Comparison of ENCODE assay signal across 8 mouse cellular contexts in the genomic region with DNA sequence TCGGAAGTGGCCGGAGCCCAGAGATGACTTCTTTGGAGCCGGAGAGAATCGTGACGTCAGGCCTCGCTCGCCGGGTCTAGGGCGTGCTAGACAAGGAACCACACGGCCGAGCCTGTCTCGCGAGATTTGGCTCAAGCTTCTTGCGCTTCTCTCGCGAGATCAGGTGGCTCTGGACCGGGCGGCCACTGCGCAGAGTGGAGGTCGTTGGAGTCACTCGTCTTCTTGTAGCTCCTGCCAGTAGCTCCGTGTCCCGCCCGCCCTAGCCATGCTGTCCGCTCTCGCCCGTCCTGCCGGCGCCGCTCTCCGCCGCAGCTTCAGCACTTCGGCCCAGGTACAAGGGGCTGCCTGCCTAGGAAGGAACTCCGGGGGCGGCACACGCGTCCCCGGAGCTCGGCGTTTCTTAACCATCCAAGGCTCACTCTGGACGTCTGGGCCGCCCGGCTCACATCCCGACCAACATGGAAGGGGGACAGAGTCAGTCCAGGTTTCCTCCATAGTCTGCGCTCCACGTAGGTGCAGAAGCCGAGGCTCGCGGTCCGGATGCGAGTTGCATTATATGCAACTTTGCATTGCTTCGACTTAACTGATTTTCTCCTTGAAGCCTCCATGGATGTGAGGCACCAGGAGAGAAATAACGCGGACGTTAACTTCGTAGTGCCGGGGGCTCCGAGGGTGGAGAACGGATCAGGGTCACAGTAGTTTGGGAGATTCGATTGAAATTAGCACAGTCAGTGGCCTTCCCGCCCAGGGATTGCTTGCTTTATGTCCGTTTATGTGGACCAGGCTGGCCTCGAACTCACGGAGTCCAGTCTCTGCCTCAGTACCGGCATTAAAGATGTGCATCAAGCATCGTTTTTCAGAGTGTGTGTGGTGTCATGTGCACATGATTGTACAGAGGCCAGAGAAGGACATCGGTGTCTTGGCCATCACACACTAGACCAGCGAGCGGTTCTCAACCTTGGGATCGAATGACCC. TPM values are rescaled to one million over a fixed set of nuclear protein-coding genes. Genes with fewer than 3 reads are reported as not detected.
DNase-seq lines count a peak whose midpoint lies in the region; ATAC-seq and TF ChIP-seq lines count a peak whose summit lies in the region.

Gene Mdh2 (plus strand): TSS at position 10 of the 975 bp plus-strand sequence.

- ATAC-seq in erythroid progenitor cell, adult 5-6 weeks (replicated peaks; ENCODE audit: low FRiP score, poor library complexity, severe bottlenecking), result peak; percentile 92
- peak; percentile 98 for ATAC-seq in heart, embryonic 12.5 days (ENCODE audit: insufficient number of reproducible peaks, low FRiP score)
- peak; percentile 98 for ATAC-seq in kidney, postnatal 0 days (replicated peaks; ENCODE audit: low FRiP score, low read depth)
- peak; percentile 96 for ATAC-seq in liver, embryonic 11.5 days (replicated peaks; ENCODE audit: low FRiP score)
- ATAC-seq in stomach, embryonic 14.5 days (ENCODE audit: insufficient number of reproducible peaks, insufficient read depth, low FRiP score, low read depth), result peak; percentile 97

- peak within 1 kb of the TSS; percentile 97 for H3K4me3 ChIP-seq in heart, embryonic 12.5 days
- peak within 1 kb of the TSS; percentile 82 for H3K4me3 ChIP-seq in kidney, postnatal 0 days (replicated peaks; ENCODE audit: low read depth, low read length)
- H3K4me3 ChIP-seq in liver, embryonic 11.5 days (ENCODE audit: low read depth, low read length), result peak within 1 kb of the TSS; percentile 87
- peak within 1 kb of the TSS; percentile 94 for H3K4me3 ChIP-seq in stomach, embryonic 14.5 days (ENCODE audit: low read depth, low read length)

- peaks cover 27% of the 10 kb centered on the region for H3K4me1 ChIP-seq in heart, embryonic 12.5 days (replicated peaks)
- H3K4me1 ChIP-seq in kidney, postnatal 0 days (replicated peaks; ENCODE audit: insufficient read depth, low read length), result peaks cover 14% of the 10 kb centered on the region; the same call in 1 of the 2 replicates
- peaks cover 18% of the 10 kb centered on the region for H3K4me1 ChIP-seq in liver, embryonic 11.5 days (replicated peaks; ENCODE audit: control insufficient read depth, insufficient read depth, low read length)
- H3K4me1 ChIP-seq in stomach, embryonic 14.5 days (ENCODE audit: control insufficient read depth, insufficient read depth, low read length), result peaks cover 15% of the 10 kb centered on the region

- WGBS in heart, embryonic 12.5 days, result under 1% methylated on average over 70 of the region's 70 CpGs
- WGBS in kidney, postnatal 0 days, result under 1% methylated on average over 70 of the region's 70 CpGs
- under 1% methylated on average over 70 of the region's 70 CpGs for WGBS in liver, embryonic 11.5 days
- WGBS in stomach, embryonic 14.5 days, result 1% methylated on average over 70 of the region's 70 CpGs

- no peaks in the 10 kb centered on the region for H3K27me3 ChIP-seq in heart, embryonic 12.5 days (replicated peaks)
- no peaks in the 10 kb centered on the region for H3K27me3 ChIP-seq in kidney, postnatal 0 days (ENCODE audit: insufficient read depth, low read length)
- H3K27me3 ChIP-seq in liver, embryonic 11.5 days (replicated peaks; ENCODE audit: control insufficient read depth, insufficient read depth, low read length), result no peaks in the 10 kb centered on the region
- no peaks in the 10 kb centered on the region for H3K27me3 ChIP-seq in stomach, embryonic 14.5 days (ENCODE audit: control insufficient read depth, insufficient read depth, low read length)

- no peaks in the 10 kb centered on the region for H3K9me3 ChIP-seq in heart, embryonic 12.5 days (replicated peaks)
- no peaks in the 10 kb centered on the region for H3K9me3 ChIP-seq in kidney, postnatal 0 days (replicated peaks; ENCODE audit: low read length)
- H3K9me3 ChIP-seq in liver, embryonic 11.5 days (ENCODE audit: control insufficient read depth, low read length), result no peaks in the 10 kb centered on the region
- no peaks in the 10 kb centered on the region for H3K9me3 ChIP-seq in stomach, embryonic 14.5 days (ENCODE audit: control insufficient read depth, low read depth, low read length)

- H3K4me2 ChIP-seq in heart, embryonic 12.5 days, result peak within 1 kb of the TSS; percentile 81
- peak within 1 kb of the TSS; percentile 82 for H3K4me2 ChIP-seq in kidney, postnatal 0 days (ENCODE audit: low read length)
- peak within 1 kb of the TSS; percentile 87 for H3K4me2 ChIP-seq in liver, embryonic 11.5 days
- peak within 1 kb of the TSS; percentile 94 for H3K4me2 ChIP-seq in stomach, embryonic 14.5 days (replicated peaks; ENCODE audit: low read depth, low read length)

- H3K36me3 ChIP-seq in heart, embryonic 12.5 days, result peaks cover 33% of the 10 kb centered on the region
- 0 out of 2 replicates have a peak, but pooled peaks cover 14% of the 10 kb centered on the region for H3K36me3 ChIP-seq in kidney, postnatal 0 days (ENCODE audit: insufficient read depth, low read length)
- H3K36me3 ChIP-seq in liver, embryonic 11.5 days (ENCODE audit: control insufficient read depth, insufficient read depth, low read length), result peaks cover 19% of the 10 kb centered on the region
- peaks cover 11% of the 10 kb centered on the region; the same call in 1 of the 2 replicates for H3K36me3 ChIP-seq in stomach, embryonic 14.5 days (ENCODE audit: control insufficient read depth, insufficient read depth, low read length)

- peak; percentile 12; the same call in 1 of the 2 replicates for TF ChIP-seq CTCF in kidney, postnatal 0 days (IDR thresholded peaks at IDR 0.05; ENCODE audit: low read depth)

- H3K9ac ChIP-seq in heart, embryonic 12.5 days, result peak within 1 kb of the TSS; percentile 97
- H3K9ac ChIP-seq in kidney, postnatal 0 days (ENCODE audit: low read depth, low read length), result peak within 1 kb of the TSS; percentile 86
- peak within 1 kb of the TSS; percentile 95 for H3K9ac ChIP-seq in liver, embryonic 11.5 days (ENCODE audit: low read depth, low read length)
- peak within 1 kb of the TSS; percentile 87 for H3K9ac ChIP-seq in stomach, embryonic 14.5 days (replicated peaks; ENCODE audit: low read depth, low read length)

- H3K27ac ChIP-seq in heart, embryonic 12.5 days (ENCODE audit: poor library complexity, severe bottlenecking), result peak within 1 kb of the TSS; percentile 99
- peak within 1 kb of the TSS; percentile 98 for H3K27ac ChIP-seq in kidney, postnatal 0 days
- peak within 1 kb of the TSS; percentile 82 for H3K27ac ChIP-seq in liver, embryonic 11.5 days (ENCODE audit: low read depth, low read length)
- H3K27ac ChIP-seq in stomach, embryonic 14.5 days (ENCODE audit: low read length), result peak within 1 kb of the TSS; percentile 95

- peak; percentile 100 for DNase-seq in CD4-positive helper T cell, adult 2 months (ENCODE audit: low read depth, low spot score)
- peak; percentile 99 for DNase-seq in brain, embryonic 18.5 days (ENCODE audit: low read depth, low spot score)
- peak; percentile 100 for DNase-seq in kidney, postnatal 0 days (ENCODE audit: low spot score)
- peak; percentile 99 for DNase-seq in liver, embryonic 11.5 days (ENCODE audit: low spot score)
- peak; percentile 100 for DNase-seq in naive thymus-derived CD4-positive, alpha-beta T cell, adult 2 months (ENCODE audit: low read depth)

RNA-seq across cellular contexts. Expression of gene Mdh2, which starts in this region (rescaled TPM):
- 156 and 193 TPM in 2 replicates for total RNA-seq in erythroid progenitor cell, adult 5-6 weeks (2015; ENCODE audit: low replicate concordance)
- 74.0 and 81.6 TPM in 2 replicates for total RNA-seq in erythroid progenitor cell, adult 5-6 weeks (2017; ENCODE audit: low replicate concordance)
- 950 TPM in 2 replicates for polyA plus RNA-seq in heart, embryonic 12.5 days (2016; fragmentation: Nextera tagmentation; extraction: Ambion mirVana)
- polyA plus RNA-seq in kidney, postnatal 0 days (2015; fragmentation: Nextera tagmentation; extraction: Ambion mirVana), result 752 and 801 TPM in 2 replicates
- polyA plus RNA-seq in liver, embryonic 11.5 days (2014; fragmentation: Nextera tagmentation; extraction: Ambion mirVana), result 625 and 635 TPM in 2 replicates
- polyA plus RNA-seq in stomach, embryonic 14.5 days (2014; fragmentation: Nextera tagmentation; extraction: Ambion mirVana), result 494 and 496 TPM in 2 replicates

Comparison
In these comparisons a context has a peak if more than half of its experiments do, and no peak if none do; other contexts are left out.
1. Peak in every context shown above with its lines: DNase-seq, ATAC-seq, H3K4me3 ChIP-seq and H3K27ac ChIP-seq.